Mouse (Mus musculus) brain, embryonic 14.5 days (tissue): Measurements from ENCODE around the gene Cyp4f40.
"Not testable (repeated sequence)": the region's sequence is repeated elsewhere in the genome, so short reads cannot be mapped to it uniquely, and the experiment has no call there.

Experiments used
- CTCF ChIP-seq: fragments of 200-500 bp; IDR thresholded peaks from 2 replicates; pipeline ENCODE4 v1.5.1; 2012; ENCODE audit warnings: inconsistent platforms, mild to moderate bottlenecking, moderate library complexity, borderline replicate concordance; ENCODE audit not compliant: insufficient read depth, insufficient read length; ENCODE audit errors: extremely low read depth
- POLR2A ChIP-seq: fragments of 200-500 bp; IDR thresholded peaks from 2 replicates; pipeline ENCODE4 v1.6.1; 2012; ENCODE audit warnings: mild to moderate bottlenecking, inconsistent platforms, borderline replicate concordance; ENCODE audit not compliant: poor library complexity, insufficient read depth, insufficient read length, severe bottlenecking; ENCODE audit errors: extremely low read depth

DNA sequence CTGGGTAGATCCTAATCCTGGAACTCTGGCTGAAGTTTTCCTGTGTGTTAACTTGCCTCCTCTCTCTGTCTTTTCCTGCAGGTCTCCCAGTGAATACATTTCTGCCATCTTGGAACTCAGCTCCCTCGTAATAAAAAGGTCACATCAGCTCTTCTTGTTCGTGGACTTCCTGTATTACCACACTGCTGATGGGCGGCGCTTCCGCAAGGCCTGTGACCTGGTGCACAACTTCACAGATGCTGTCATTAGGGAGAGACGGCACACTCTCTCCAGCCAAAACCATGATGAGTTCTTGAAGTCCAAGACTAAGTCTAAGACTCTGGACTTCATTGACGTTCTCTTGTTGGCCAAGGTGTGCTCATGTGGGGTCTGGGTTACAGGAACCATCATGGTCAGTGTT is 29.0 kb upstream of the Cyp4f40 start:
- TF ChIP-seq POLR2A, CTCF: not testable (repeated sequence)
